In the genomic region with DNA sequence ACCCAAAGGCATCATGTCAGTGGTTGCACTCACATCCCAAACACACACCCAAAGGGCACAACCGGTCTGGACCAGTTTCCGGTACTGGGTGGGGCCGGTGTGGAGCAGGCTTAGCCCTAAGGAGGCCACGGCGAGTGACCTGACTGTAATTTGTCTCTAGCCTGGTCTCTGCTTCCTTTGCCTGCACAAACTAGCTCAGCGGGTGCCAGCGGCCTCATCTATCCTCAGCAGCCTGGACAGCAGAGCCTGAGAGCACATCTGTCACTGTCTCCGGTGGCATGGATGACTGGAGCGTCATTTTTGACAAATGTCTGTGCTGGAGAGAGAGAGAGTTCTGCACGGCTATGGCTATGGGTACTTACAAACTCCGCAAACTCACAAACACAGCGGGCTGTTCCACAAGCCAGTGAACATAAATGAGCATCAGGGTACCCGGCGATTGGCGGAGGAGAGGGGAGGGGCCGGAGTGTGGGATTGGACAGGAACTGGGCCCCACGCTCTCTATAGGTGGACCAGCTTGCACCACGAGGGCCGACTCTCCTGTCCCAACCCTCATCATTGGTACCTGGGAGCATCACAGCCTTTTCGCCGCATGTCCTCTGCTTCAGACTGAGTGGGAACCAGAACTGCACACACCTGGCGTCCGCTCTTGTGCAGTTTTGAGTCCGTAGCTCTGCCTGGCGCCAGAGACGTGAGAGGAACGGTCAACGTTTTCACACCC, we compare ENCODE assay signal across 8 mouse cellular contexts.
DNase-seq lines count a peak whose midpoint lies in the region; ATAC-seq and TF ChIP-seq lines count a peak whose summit lies in the region.

No protein-coding gene starts in this region.

- no peaks in the 10 kb centered on the region for H3K27me3 ChIP-seq in ES-Bruce4 (ENCODE audit: control insufficient read depth, insufficient read depth, low read length, poor library complexity, severe bottlenecking)
- no peaks in the 10 kb centered on the region for H3K27me3 ChIP-seq in intestine, embryonic 16.5 days (replicated peaks; ENCODE audit: control insufficient read depth, insufficient read depth, low read length)

- H3K9ac ChIP-seq in ES-Bruce4 (ENCODE audit: low read depth, poor library complexity, severe bottlenecking) = no peak overlapping the region
- peak overlapping the region; percentile 30; the same call in 1 of the 2 replicates for H3K9ac ChIP-seq in intestine, embryonic 16.5 days (ENCODE audit: low read depth, low read length)

- no peak for TF ChIP-seq EP300 in ES-Bruce4 (IDR thresholded peaks at IDR 0.05; ENCODE audit: insufficient read depth, low read depth, low read length)

- H3K36me3 ChIP-seq in ES-Bruce4 (ENCODE audit: control insufficient read depth, insufficient read depth, low read length, poor library complexity, severe bottlenecking) = no peaks in the 10 kb centered on the region
- no peaks in the 10 kb centered on the region for H3K36me3 ChIP-seq in intestine, embryonic 16.5 days (ENCODE audit: control insufficient read depth, insufficient read depth, low read length)

- TF ChIP-seq POLR2A in ES-Bruce4 (IDR thresholded peaks at IDR 0.05; ENCODE audit: insufficient read depth, low read length) = no peak

- peak overlapping the region; percentile 19 for H3K4me2 ChIP-seq in intestine, embryonic 16.5 days (ENCODE audit: low read depth, low read length)

- no peaks in the 10 kb centered on the region for H3K9me3 ChIP-seq in ES-Bruce4 (replicated peaks; ENCODE audit: control insufficient read depth, insufficient read depth, low read length, poor library complexity, severe bottlenecking)
- no peaks in the 10 kb centered on the region for H3K9me3 ChIP-seq in intestine, embryonic 16.5 days (ENCODE audit: control insufficient read depth, low read length)

- H3K27ac ChIP-seq in ES-Bruce4 (ENCODE audit: insufficient read depth, low read length) = no peak overlapping the region
- peak overlapping the region; percentile 81 for H3K27ac ChIP-seq in intestine, embryonic 16.5 days (ENCODE audit: low read length)

- ATAC-seq in intestine, embryonic 16.5 days = peak; percentile 49

- no peak for TF ChIP-seq CTCF in ES-Bruce4 (IDR thresholded peaks at IDR 0.05; ENCODE audit: low read depth, low read length)

- WGBS in intestine, embryonic 16.5 days = 59% methylated on average over 28 of the region's 28 CpGs

- no peaks in the 10 kb centered on the region for H3K4me1 ChIP-seq in ES-Bruce4 (ENCODE audit: control insufficient read depth, insufficient read depth, low read length)
- peaks cover 26% of the 10 kb centered on the region for H3K4me1 ChIP-seq in intestine, embryonic 16.5 days (ENCODE audit: control insufficient read depth, insufficient read depth, low read length)

- intact Hi-C loops in left cerebral cortex, postnatal 36 days (cut with DNase I) = loop anchor here (5.0 to 10.0 kb wide), 2 partner anchors 47 to 229 kb away; no protein-coding TSS in a partner anchor

- peak overlapping the region; percentile 10; the same call in 1 of the 2 replicates for H3K4me3 ChIP-seq in ES-Bruce4 (ENCODE audit: low read depth, low read length)
- no peak overlapping the region for H3K4me3 ChIP-seq in intestine, embryonic 16.5 days (ENCODE audit: low read length)

- DNase-seq in embryo, embryonic 10 days (ENCODE audit: low spot score) = peak; percentile 16
- DNase-seq in left cerebral cortex, postnatal 36 days (ENCODE audit: low spot score in 2 of 2) = peak; percentile 60 to 67
- peak; percentile 61 for DNase-seq in retina, postnatal 1 day
- DNase-seq in gastrocnemius, postnatal 10 days = no peak
- DNase-seq in heart, adult 9 months (ENCODE audit: low spot score in 2 of 2) = no peak
- no peak for DNase-seq in ovary, adult 18-20 months (ENCODE audit: low spot score)

Comparison
In these comparisons a context has a peak if more than half of its experiments do, and no peak if none do; other contexts are left out.
1. DNase-seq: peak in embryo, embryonic 10 days (single experiment), left cerebral cortex, postnatal 36 days (2 of 2) and retina, postnatal 1 day (single experiment); none in gastrocnemius, postnatal 10 days (single experiment), heart, adult 9 months (0 of 2) and ovary, adult 18-20 months (single experiment).